Mouse (Mus musculus) limb, embryonic 14.5 days (tissue): ENCODE results near the gene Olfr1393. TPM values are rescaled to one million over a fixed set of nuclear protein-coding genes. Genes with fewer than 3 reads are reported as not detected.

Experiments
- ATAC-seq: fragments of 200-750 bp; cut with Nextera tagmentation; 2 replicates; pipeline ENCODE4 v1.8.0; 2017; ENCODE audit warnings: low read depth, moderate number of reproducible peaks, moderate TSS enrichment; ENCODE audit not compliant: low FRiP score
- DNase-seq: peaks from one replicate; pipeline ENCODE4 v3.0.0-alpha.2; 2015; ENCODE audit warnings: low spot score
- H3K27ac ChIP-seq: fragments of 300-500 bp; sonication (generic); replicated peaks from 2 replicates; pipeline ENCODE4 v1.5.1; 2014; ENCODE audit warnings: low read depth, mild to moderate bottlenecking, low read length, moderate library complexity, mixed read lengths
- H3K27me3 ChIP-seq: fragments of 300-500 bp; sonication (generic); 2 replicates; pipeline ENCODE4 v1.6.1; 2014; ENCODE audit warnings: low read length, mixed read lengths; ENCODE audit not compliant: control insufficient read depth, insufficient read depth
- H3K36me3 ChIP-seq: fragments of 300-500 bp; sonication (generic); 2 replicates; pipeline ENCODE4 v1.6.1; 2014; ENCODE audit warnings: mild to moderate bottlenecking, low read length, moderate library complexity, mixed read lengths; ENCODE audit not compliant: control insufficient read depth, insufficient read depth
- H3K4me1 ChIP-seq: fragments of 300-500 bp; sonication (generic); 2 replicates; pipeline ENCODE4 v1.6.1; 2014; ENCODE audit warnings: antibody characterized with exemption, low read length, mixed read lengths; ENCODE audit not compliant: control insufficient read depth, insufficient read depth
- H3K4me2 ChIP-seq: fragments of 300-500 bp; sonication (generic); replicated peaks from 2 replicates; pipeline ENCODE4 v1.6.1; 2014; ENCODE audit warnings: low read depth, mild to moderate bottlenecking, low read length, moderate library complexity; ENCODE audit not compliant: severe bottlenecking
- H3K4me3 ChIP-seq: fragments of 300-500 bp; sonication (generic); replicated peaks from 2 replicates; pipeline ENCODE4 v1.5.1; 2014; ENCODE audit warnings: low read length
- H3K9ac ChIP-seq: fragments of 300-500 bp; sonication (generic); 2 replicates; pipeline ENCODE4 v1.6.1; 2014; ENCODE audit warnings: mild to moderate bottlenecking, low read depth, low read length, moderate library complexity; ENCODE audit not compliant: severe bottlenecking
- H3K9me3 ChIP-seq: fragments of 300-500 bp; sonication (generic); 2 replicates; pipeline ENCODE4 v1.6.1; 2016; ENCODE audit warnings: low read length; ENCODE audit not compliant: control insufficient read depth
- POLR2A ChIP-seq: fragments of 200-500 bp; IDR thresholded peaks from 2 replicates; pipeline ENCODE4 v1.8.0; 2012; ENCODE audit warnings: inconsistent platforms, mild to moderate bottlenecking, moderate library complexity, borderline replicate concordance; ENCODE audit not compliant: insufficient read depth, insufficient read length; ENCODE audit errors: extremely low read depth
- WGBS: fragments of 180-500 bp; shearing (Covaris S2); extraction: QIAGEN DNeasy Blood & Tissue Kit; methylation state at CpG from one replicate; pipeline ENCODE4 v1.1.7; 2014; 5-methylcytosine and 5-hydroxymethylcytosine counted together
- polyA plus RNA-seq, 2 experiments: library from polyadenylated mRNA; depleted of rRNA in 1 of 2; stranded (reverse) in 1 of 2; unstranded in 1 of 2; fragments of >200 nt; fragmentation: Nextera tagmentation in 1 of 2; extraction: Ambion mirVana in 1 of 2; gene quantifications; 2 replicates each; pipeline versions ENCODE4 v1.2.1 to v1.2.3; 2012 to 2014

Gene Olfr1393
- polyA plus RNA-seq (2012; rRNA removed) (0.09 and 0.26 TPM in 2 replicates), polyA plus RNA-seq (2014; fragmentation: Nextera tagmentation; extraction: Ambion mirVana) (not detected in 2 replicates)

- DNase-seq (no peak), ATAC-seq (no peak)
- no peaks in the 10 kb centered on the region for H3K27me3 ChIP-seq
- H3K4me1 ChIP-seq = no peaks in the 10 kb centered on the region
- H3K9ac ChIP-seq = no peak within 1 kb of the TSS
- H3K36me3 ChIP-seq = no peaks in the 10 kb centered on the region
- H3K9me3 ChIP-seq = no peaks in the 10 kb centered on the region
- H3K27ac ChIP-seq = no peak within 1 kb of the TSS
- no peak within 1 kb of the TSS for H3K4me2 ChIP-seq
- H3K4me3 ChIP-seq = no peak within 1 kb of the TSS
- 84% methylated on average over 3 of the region's 3 CpGs for WGBS
- no peak for TF ChIP-seq POLR2A
These were observed at the start of gene Olfr1393 for GRCm38 (mm10) chr11:49278222-49278621. TSS of gene Olfr1393 (plus strand) at chr11:49278304.

- no peak overlapping the region for H3K9ac ChIP-seq
- no peak overlapping the region for H3K4me2 ChIP-seq
- no peaks in the 10 kb centered on the region for H3K27me3 ChIP-seq
- H3K4me3 ChIP-seq = no peak overlapping the region
- no peak overlapping the region for H3K27ac ChIP-seq
- DNase-seq = peak; percentile 11
- TF ChIP-seq POLR2A = no peak
- WGBS = 45% methylated on average over 3 of the region's 3 CpGs
- no peaks in the 10 kb centered on the region for H3K4me1 ChIP-seq
- H3K9me3 ChIP-seq = no peaks in the 10 kb centered on the region
- no peaks in the 10 kb centered on the region for H3K36me3 ChIP-seq
- no peak for ATAC-seq
These were observed 45.3 kb upstream of the Olfr1393 start for GRCm38 (mm10) chr11:49232781-49233180.

- Histone ChIP-seq H3K4me1 (no peaks in the 10 kb centered on the region), H3K27me3 (no peaks in the 10 kb centered on the region), H3K4me2 (no peak overlapping the region), H3K9ac (no peak overlapping the region), H3K36me3 (no peaks in the 10 kb centered on the region), H3K4me3 (no peak overlapping the region), H3K27ac (no peak overlapping the region), H3K9me3 (no peaks in the 10 kb centered on the region)
- WGBS = 76% methylated on average over 3 of the region's 3 CpGs
- DNase-seq (no peak), ATAC-seq (no peak)
- no peak for TF ChIP-seq POLR2A
These were observed 42.5 kb upstream of the Olfr1393 start for GRCm38 (mm10) chr11:49235459-49236207.

GRCm38 (mm10) chr11:49236891-49237290 lies 41.2 kb upstream of the Olfr1393 start:
- no peak for TF ChIP-seq POLR2A
- Histone ChIP-seq H3K27me3 (no peaks in the 10 kb centered on the region), H3K27ac (no peak overlapping the region), H3K36me3 (no peaks in the 10 kb centered on the region), H3K4me2 (no peak overlapping the region), H3K4me1 (no peaks in the 10 kb centered on the region), H3K4me3 (no peak overlapping the region), H3K9ac (no peak overlapping the region), H3K9me3 (no peaks in the 10 kb centered on the region)
- 51% methylated on average over 1 of the region's 1 CpGs for WGBS
- DNase-seq (no peak), ATAC-seq (no peak)

- no peak for TF ChIP-seq POLR2A
These were observed 40.6 kb upstream of the Olfr1393 start for GRCm38 (mm10) chr11:49237532-49237931.

GRCm38 (mm10) chr11:49240310-49240709 lies 37.8 kb upstream of the Olfr1393 start:
- Histone ChIP-seq H3K4me2 (no peak overlapping the region), H3K27me3 (no peaks in the 10 kb centered on the region), H3K36me3 (no peaks in the 10 kb centered on the region), H3K4me3 (no peak overlapping the region), H3K4me1 (peaks cover 11% of the 10 kb centered on the region), H3K9ac (no peak overlapping the region), H3K9me3 (no peaks in the 10 kb centered on the region), H3K27ac (no peak overlapping the region)
- no peak for TF ChIP-seq POLR2A
- DNase-seq = no peak
- ATAC-seq = no peak
- 95% methylated on average over 1 of the region's 1 CpGs for WGBS

More at GRCm38 (mm10) chr11:49237532-49237931, 40.6 kb upstream of the Olfr1393 start:
- ATAC-seq (no peak), DNase-seq (no peak)
- no peak overlapping the region for H3K4me3 ChIP-seq
- H3K27me3 ChIP-seq = no peaks in the 10 kb centered on the region
- no peak overlapping the region for H3K9ac ChIP-seq
- 73% methylated on average over 2 of the region's 2 CpGs for WGBS
- no peak overlapping the region for H3K4me2 ChIP-seq
- H3K36me3 ChIP-seq = no peaks in the 10 kb centered on the region
- H3K27ac ChIP-seq = no peak overlapping the region
- H3K9me3 ChIP-seq = no peaks in the 10 kb centered on the region
- no peaks in the 10 kb centered on the region for H3K4me1 ChIP-seq
